Comparison of ENCODE assay signal across 29 mouse cellular contexts in the genomic region with DNA sequence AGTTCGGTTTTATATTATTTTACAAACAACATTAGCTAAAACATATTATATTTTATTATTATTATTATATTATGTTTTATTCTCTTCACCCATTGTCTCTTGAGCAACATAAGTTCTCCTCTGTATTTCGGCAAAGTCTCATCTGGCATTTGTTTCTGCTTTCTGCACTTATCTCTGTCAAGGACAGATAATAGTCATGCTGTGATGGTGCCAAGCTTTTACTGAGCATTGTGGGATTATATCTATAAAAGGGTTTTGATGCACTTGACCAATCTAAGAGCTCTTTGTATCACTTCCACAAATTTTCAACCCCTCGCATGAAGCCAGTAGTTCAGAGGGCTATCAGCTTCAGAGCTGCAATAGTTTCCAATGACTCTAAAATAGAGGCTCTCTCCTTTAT.
"Had no signal": no experiment of that assay in that cellular context is flagged by ENCODE, and none has a peak within 500 bp of the region (broad histone marks: within the 10 kb centered on the region; RNA-seq: fewer than 3 reads in every experiment).

No protein-coding gene starts in this region.

- H3K36me3 ChIP-seq: heart, embryonic 13.5 days; heart, embryonic 15.5 days; hindbrain, embryonic 10.5 days; hindbrain, embryonic 12.5 days; hindbrain, embryonic 13.5 days; hindbrain, embryonic 15.5 days; intestine, embryonic 15.5 days; kidney, embryonic 15.5 days had no signal

- H3K4me1 ChIP-seq: heart, embryonic 15.5 days; hindbrain, embryonic 10.5 days; hindbrain, embryonic 12.5 days; hindbrain, embryonic 13.5 days; hindbrain, embryonic 15.5 days; intestine, embryonic 15.5 days; kidney, embryonic 15.5 days had no signal

- H3K4me3 ChIP-seq: heart, embryonic 13.5 days; heart, embryonic 15.5 days; hindbrain, embryonic 10.5 days; hindbrain, embryonic 12.5 days; hindbrain, embryonic 13.5 days; hindbrain, embryonic 15.5 days; intestine, embryonic 15.5 days; kidney, embryonic 15.5 days; layer of hippocampus, adult 2 months; left cerebral cortex, adult 2 months had no signal

- H3K9me3 ChIP-seq: heart, embryonic 13.5 days; heart, embryonic 15.5 days; hindbrain, embryonic 10.5 days; hindbrain, embryonic 12.5 days; hindbrain, embryonic 13.5 days; hindbrain, embryonic 15.5 days; intestine, embryonic 15.5 days; kidney, embryonic 15.5 days had no signal

- DNase-seq: heart, postnatal 10 days; heart, postnatal 14 days; heart, postnatal 36 days; heart, postnatal 4 days; kidney, adult 11 months; kidney, adult 18-20 months; kidney, adult 2 months; kidney, adult 8-10 months; kidney, adult 9 months; kidney, postnatal 10 days; kidney, postnatal 14 days; kidney, postnatal 25 days; kidney, postnatal 36 days; kidney, postnatal 4 days; layer of hippocampus, adult 9-11 months; layer of hippocampus, postnatal 36 days had no signal

- H3K27me3 ChIP-seq: heart, embryonic 13.5 days; heart, embryonic 15.5 days; hindbrain, embryonic 12.5 days; hindbrain, embryonic 13.5 days; hindbrain, embryonic 15.5 days; intestine, embryonic 15.5 days; kidney, embryonic 15.5 days had no signal

- H3K9ac ChIP-seq: heart, embryonic 13.5 days; heart, embryonic 15.5 days; hindbrain, embryonic 12.5 days; hindbrain, embryonic 13.5 days; hindbrain, embryonic 14.5 days; hindbrain, embryonic 15.5 days; intestine, embryonic 15.5 days; kidney, embryonic 15.5 days had no signal

- H3K27ac ChIP-seq: heart, embryonic 13.5 days; heart, embryonic 15.5 days; hindbrain, embryonic 10.5 days; hindbrain, embryonic 12.5 days; hindbrain, embryonic 13.5 days; hindbrain, embryonic 14.5 days; hindbrain, embryonic 15.5 days; hindbrain, postnatal 0 days; intestine, embryonic 15.5 days; kidney, embryonic 15.5 days; kidney, postnatal 0 days; layer of hippocampus, adult 2 months; left cerebral cortex, adult 2 months had no signal
